Mouse (Mus musculus): ENCODE results near the gene Trim24. TPM values are rescaled to one million over a fixed set of nuclear protein-coding genes. Genes with fewer than 3 reads are reported as not detected.

Gene Trim24
- total RNA-seq, 2 experiments from 2014 or later = 26.2 to 30.0 TPM

Other genes starting within 250 kb of the Trim24 start
- gene Svopl, start 176.2 kb downstream of the Trim24 start, total RNA-seq (2021) = under 1 TPM; 0.80 to 0.86 TPM
- not detected for gene Tmem213, start 238.4 kb downstream of the Trim24 start, total RNA-seq (2021)

Data from gastrocnemius, postnatal 10 days (tissue).